Mouse (Mus musculus) embryonic fibroblast, embryonic 13.5 days (primary cell): Measurements from ENCODE around the gene Nop58. TPM values are rescaled to one million over a fixed set of nuclear protein-coding genes. Genes with fewer than 3 reads are reported as not detected.
"Not testable (repeated sequence)": the region's sequence is repeated elsewhere in the genome, so short reads cannot be mapped to it uniquely, and the experiment has no call there.

ENCODE experiments used
- H3K27ac ChIP-seq: 2 replicates; pipeline ENCODE4 v1.5.1; 2012; ENCODE audit warnings: low read length, control low read depth, inconsistent platforms; ENCODE audit not compliant: insufficient read depth
- H3K4me1 ChIP-seq: 2 replicates; pipeline ENCODE4 v1.6.1; 2011; ENCODE audit warnings: low read length; ENCODE audit not compliant: control insufficient read depth, insufficient read depth
- H3K4me3 ChIP-seq: 2 replicates; pipeline ENCODE4 v1.5.1; 2011; ENCODE audit warnings: mild to moderate bottlenecking, control low read depth, low read length; ENCODE audit not compliant: insufficient read depth
- CTCF ChIP-seq: IDR thresholded peaks from 2 replicates; pipeline ENCODE4 v1.5.1; 2011; ENCODE audit warnings: mild to moderate bottlenecking, control low read depth, low read length, moderate library complexity, borderline replicate concordance; ENCODE audit not compliant: insufficient read depth
- POLR2A ChIP-seq: IDR thresholded peaks from 2 replicates; pipeline ENCODE4 v1.6.1; 2011; ENCODE audit warnings: low read depth, mild to moderate bottlenecking, control low read depth, low read length, moderate library complexity
- polyA plus RNA-seq: library from polyadenylated mRNA; stranded (reverse); fragments of >200 nt; gene quantifications from 2 replicates; pipeline ENCODE4 v1.2.4, GENCODE M21; 2011; ENCODE audit warnings: low read depth; ENCODE audit not compliant: missing spikeins, insufficient read length

Nop58 gene
- polyA plus RNA-seq, 1 experiment: 275 TPM

DNA sequence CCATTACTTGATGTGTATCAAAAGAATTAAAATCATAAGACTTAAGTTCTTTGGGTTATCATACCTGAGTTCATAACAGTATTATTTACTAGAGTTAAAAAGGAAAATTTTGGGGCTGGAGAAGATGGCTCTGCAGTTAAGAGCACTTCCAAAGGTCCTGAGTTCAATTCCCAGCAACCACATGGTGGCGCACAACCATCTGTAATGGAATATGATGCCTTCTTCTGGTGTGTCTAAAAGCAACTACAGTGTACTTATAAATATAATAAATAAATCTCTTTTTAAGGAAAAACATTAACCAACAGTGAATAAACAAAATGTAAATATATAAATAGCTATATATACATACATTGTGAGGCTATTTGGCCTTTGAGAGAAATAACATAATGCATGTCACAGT lies 17.0 kb downstream of the Nop58 start:
- H3K27ac ChIP-seq: no peak overlapping the region
- no peak overlapping the region for H3K4me3 ChIP-seq
- no peak for TF ChIP-seq CTCF
- no peak for TF ChIP-seq POLR2A
- H3K4me1 ChIP-seq: no peaks in the 10 kb centered on the region

DNA sequence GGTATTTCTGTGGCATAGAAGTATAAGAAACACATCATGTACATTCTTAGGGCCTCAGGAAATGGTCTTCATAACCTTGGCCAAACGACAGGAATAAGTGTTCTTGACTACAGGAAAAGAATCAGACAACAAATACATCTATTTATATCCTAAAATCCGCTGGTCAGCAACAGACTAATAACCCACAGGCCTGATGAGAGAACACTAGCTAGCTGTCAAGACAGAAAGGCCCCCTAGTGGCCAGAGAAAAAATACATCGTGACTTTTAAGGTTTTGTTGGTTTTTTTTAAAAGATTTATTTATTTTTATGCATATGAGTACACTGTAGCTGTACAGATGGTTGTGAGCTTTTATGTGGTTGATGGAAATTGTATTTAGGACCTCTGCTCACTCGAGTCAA lies 35.1 kb downstream of the Nop58 start:
- no peak overlapping the region for H3K27ac ChIP-seq
- no peaks in the 10 kb centered on the region for H3K4me1 ChIP-seq
- no peak overlapping the region for H3K4me3 ChIP-seq
- TF ChIP-seq CTCF (no peak), POLR2A (no peak)

DNA sequence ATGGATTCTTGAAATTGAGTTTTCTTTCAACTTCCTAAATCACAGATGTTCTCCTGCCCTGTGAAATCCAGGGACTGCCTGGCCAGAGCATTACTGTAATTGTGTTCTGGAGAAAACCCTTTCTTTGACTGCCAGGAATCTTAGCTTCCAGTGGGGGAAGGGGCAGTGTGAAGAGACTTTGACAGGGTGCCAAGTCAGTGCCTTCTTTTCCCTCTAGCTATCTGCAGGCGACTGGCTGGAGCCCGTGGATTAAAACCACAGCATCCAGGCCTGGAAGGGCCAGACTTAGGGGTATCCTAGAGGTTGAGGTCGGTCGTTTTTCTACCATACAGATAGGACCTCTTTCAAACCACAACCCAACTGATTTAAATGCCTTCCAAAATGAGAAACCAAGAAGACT lies 40.9 kb downstream of the Nop58 start:
- H3K4me3 ChIP-seq: no peak overlapping the region
- H3K4me1 ChIP-seq: no peaks in the 10 kb centered on the region
- H3K27ac ChIP-seq: no peak overlapping the region; the same call in 1 of the 2 replicates
- no peak for TF ChIP-seq POLR2A
- no peak for TF ChIP-seq CTCF

DNA sequence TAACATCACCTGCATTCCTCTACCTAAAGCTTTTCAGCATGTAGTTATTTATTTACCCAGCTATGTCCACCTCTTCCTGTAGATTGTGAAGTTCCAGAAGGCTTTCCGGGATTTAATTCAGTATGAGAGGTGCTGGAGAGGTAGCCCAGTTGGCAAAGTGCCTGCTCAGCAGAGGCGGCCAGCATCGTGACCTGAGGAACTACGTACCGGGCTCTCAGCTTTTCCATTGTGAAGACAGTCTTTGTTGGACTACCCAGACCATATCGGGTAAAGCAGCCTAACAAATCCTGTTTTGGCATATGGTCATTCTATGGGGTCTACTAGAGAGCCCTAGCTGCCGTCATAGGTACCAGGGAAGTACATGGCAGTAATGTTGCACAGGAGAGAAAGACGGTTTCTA lies 45.3 kb downstream of the Nop58 start:
- Histone ChIP-seq H3K4me3 (no peak overlapping the region), H3K27ac (no peak overlapping the region), H3K4me1 (no peaks in the 10 kb centered on the region)
- no peak for TF ChIP-seq POLR2A

DNA sequence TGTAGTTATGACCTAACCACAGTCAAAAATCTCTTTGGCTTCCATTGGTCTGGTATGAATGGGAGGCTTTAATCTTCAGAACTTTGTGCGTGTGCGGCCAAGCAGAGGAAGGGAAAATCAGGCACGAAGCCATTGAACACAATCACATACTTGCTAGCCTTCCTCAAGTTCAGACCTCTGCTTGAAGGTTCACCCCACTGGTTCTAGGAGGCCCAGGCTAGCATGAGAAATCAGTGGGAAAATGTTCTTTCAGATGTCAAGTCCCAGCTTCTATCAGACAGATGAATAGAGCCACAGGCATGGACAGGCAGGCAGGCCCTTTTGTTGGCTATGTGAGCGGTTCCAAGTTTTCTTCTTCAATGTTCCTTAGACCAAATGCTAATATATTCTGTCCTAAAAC lies 46.0 kb downstream of the Nop58 start:
- no peak overlapping the region for H3K4me3 ChIP-seq
- TF ChIP-seq POLR2A: no peak
- TF ChIP-seq CTCF: no peak
- H3K27ac ChIP-seq: no peak overlapping the region
- no peaks in the 10 kb centered on the region for H3K4me1 ChIP-seq

DNA sequence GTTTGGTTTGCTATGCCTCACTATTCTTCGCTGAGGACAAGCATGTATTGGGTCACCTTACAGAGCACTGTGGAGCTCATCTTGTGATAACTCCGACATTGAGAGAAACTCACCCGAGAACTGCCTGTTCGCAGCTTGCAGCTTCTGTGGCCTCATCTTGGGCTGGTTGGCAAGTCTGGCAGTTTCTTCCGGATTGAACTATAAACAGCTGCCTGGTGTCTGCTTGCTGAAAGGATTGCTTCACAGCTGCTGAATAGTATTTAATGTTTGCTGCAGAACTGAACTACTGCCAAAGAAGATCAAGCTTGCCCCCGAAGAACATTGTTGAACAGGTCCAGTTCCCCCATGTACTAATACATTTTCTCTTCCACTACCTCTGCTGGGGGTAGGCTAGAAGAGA lies 49.3 kb downstream of the Nop58 start:
- Histone ChIP-seq H3K4me1 (no peaks in the 10 kb centered on the region), H3K4me3 (no peak overlapping the region), H3K27ac (no peak overlapping the region)
- TF ChIP-seq CTCF: no peak
- no peak for TF ChIP-seq POLR2A

DNA sequence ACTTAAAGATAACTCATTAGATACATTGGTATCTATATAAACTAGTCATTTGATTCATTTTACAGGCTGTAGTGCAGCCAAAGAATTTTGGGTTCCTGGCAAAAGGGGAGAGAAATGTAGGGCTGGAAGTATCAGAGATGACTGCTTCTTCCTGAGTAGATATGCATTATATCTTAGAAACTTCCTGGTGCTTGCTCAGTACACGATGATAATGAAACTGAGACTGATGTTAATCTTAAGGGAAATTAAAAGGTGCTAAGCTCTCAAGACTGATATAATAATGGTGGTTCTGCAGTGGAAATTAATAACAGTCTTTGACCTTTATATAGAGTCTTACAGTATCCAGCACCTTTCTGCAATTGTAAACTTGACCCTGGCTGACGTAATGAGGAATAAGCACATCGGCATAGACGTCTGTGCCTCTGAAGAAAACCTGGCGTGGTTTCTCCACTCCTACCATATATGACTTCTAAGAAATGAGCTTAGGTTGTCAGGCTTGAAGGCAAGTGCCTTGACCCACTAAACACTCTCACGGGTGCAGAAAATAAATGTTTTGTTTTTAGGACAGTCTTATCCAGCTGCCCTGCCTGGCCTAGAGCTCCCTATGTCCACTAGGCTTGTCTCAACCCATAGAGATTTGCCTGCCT lies 54.1 kb downstream of the Nop58 start:
- H3K4me3 ChIP-seq: no peak overlapping the region
- no peak for TF ChIP-seq POLR2A
- no peak overlapping the region for H3K27ac ChIP-seq
- H3K4me1 ChIP-seq: no peaks in the 10 kb centered on the region

DNA sequence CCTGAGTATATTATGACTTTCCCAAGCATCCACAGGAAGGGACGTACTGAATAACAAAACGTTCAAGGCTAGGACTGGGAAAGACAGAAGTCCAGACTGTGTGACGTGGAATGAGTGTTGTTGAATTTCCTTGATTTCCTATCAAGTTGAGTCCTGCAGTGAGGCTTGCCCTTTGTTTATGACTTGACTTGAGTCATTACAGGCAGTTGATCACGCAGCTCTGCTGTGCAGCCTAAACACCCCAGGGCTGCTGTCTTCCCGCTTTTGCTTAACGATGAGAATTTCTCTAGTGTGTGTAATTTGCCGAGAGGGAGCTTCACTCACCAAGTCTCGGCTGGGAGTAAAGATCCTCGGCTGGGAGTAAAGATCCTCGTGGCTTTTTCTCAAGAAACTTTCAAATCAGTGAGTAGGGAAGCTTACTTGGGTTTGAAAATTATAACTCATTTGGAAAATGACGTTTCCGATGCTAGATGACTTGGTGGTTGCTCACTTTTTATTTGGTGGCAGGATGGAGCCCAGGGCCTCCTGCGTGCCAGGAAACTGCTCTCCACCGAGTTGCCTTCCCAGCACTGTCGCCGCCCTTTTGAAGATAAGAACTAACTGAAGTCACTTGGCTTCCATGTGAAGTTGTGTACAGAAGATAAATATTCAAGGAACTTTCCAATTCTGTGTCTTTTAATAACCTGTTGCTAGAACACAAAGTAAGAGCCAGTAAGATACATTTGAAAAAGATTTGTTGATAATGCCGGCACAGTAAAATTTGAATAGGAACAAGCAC lies 55.0 kb downstream of the Nop58 start:
- H3K4me3 ChIP-seq: no peak overlapping the region
- H3K27ac ChIP-seq: no peak overlapping the region
- no peaks in the 10 kb centered on the region for H3K4me1 ChIP-seq
- no peak for TF ChIP-seq CTCF

DNA sequence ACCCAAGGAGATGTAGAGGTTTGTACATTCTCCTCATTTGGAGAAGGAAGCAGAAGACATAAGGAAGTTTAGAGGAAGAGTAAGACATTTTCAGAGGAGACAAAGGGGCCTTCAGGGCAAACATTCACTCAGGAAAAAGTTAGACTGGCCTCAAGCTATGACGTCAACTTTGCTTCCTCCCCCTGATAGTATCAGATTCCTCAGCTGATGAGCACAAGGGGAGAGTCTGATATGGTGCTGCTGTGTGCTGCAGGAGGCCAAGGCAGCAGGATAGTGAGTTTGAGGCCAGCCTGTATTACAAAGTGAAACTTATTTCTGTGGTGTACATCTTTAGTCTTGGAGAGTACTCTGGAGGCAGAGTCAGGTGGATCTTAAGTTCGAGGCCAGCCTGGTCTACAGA lies 64.3 kb downstream of the Nop58 start:
- TF ChIP-seq POLR2A (no peak), CTCF (no peak)
- no peak overlapping the region for H3K4me3 ChIP-seq

DNA sequence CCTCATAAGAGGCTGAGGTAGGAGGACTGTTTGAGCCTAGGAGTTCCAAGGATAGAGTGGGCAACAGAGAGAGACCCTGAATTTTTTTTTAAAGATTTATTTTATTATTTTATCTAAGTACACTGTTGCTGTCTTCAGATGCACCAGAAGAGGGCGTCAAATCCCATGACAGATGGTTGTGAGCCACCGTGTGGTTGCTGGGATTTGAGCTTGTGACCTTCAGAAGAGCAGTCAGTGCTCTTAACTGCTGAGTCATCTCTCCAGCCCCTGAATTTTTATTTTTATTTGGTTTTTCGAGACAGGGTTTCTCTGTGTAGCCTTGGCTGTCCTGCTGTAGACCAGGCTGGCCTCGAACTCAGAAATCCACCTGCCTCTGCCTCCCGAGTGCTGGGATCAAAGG lies 65.0 kb downstream of the Nop58 start:
- not testable (repeated sequence) for H3K27ac ChIP-seq, H3K4me3 ChIP-seq, H3K4me1 ChIP-seq

More for the DNA sequence above, 64.3 kb downstream of the Nop58 start:
- Histone ChIP-seq H3K4me1 (no peaks in the 10 kb centered on the region), H3K27ac (no peak overlapping the region)

DNA sequence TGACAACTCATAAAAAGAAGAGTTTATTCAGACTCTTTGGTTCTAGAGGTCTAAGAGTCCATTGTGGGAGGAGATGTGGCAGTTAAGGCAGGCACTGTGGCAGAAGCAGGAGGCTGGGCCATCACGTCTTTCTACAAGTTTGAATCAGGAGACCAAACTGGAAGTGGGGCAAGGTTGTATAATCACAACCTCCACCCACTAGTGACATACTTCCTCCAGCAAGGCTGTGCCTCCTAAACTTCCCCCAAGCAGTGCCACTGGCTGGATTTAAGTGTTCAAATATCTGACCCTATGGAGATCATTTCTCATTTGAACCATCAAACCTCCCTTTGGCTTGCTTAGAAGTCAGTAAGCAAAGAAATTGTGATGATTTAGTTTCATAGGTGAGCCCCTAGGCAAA lies 70.5 kb downstream of the Nop58 start:
- Histone ChIP-seq H3K4me3 (no peak overlapping the region), H3K27ac (no peak overlapping the region), H3K4me1 (no peaks in the 10 kb centered on the region)
- TF ChIP-seq CTCF: no peak
- no peak for TF ChIP-seq POLR2A
